Mouse (Mus musculus) embryonic facial prominence, embryonic 10.5 days (tissue): ENCODE measurements at regions not wholly inside any gene's neighbourhood (a gene's known extent, or its start where the extent isn't known, plus 50 kb on each side); places are given as distances from the start of the nearest gene placed in this dataset.
A peak's percentile ranks its signal among the peaks of the same experiment; 100 is the strongest.

ENCODE experiments used
- DNase-seq: peaks from one replicate; pipeline ENCODE4 v3.0.0-alpha.2; 2017; ENCODE audit warnings: low spot score
- H3K27ac ChIP-seq: fragments of 300-500 bp; sonication (generic); replicated peaks from 2 replicates; pipeline ENCODE4 v1.5.1; 2016; ENCODE audit warnings: mild to moderate bottlenecking
- H3K27me3 ChIP-seq: fragments of 300-500 bp; sonication (generic); replicated peaks from 2 replicates; pipeline ENCODE4 v1.6.1; 2016; ENCODE audit warnings: low read depth, mild to moderate bottlenecking; ENCODE audit not compliant: poor library complexity, severe bottlenecking
- H3K36me3 ChIP-seq: fragments of 300-500 bp; sonication (generic); replicated peaks from 2 replicates; pipeline ENCODE4 v1.6.1; 2016; ENCODE audit warnings: mild to moderate bottlenecking, moderate library complexity
- H3K4me1 ChIP-seq: fragments of 300-500 bp; sonication (generic); 2 replicates; pipeline ENCODE4 v1.6.1; 2016
- H3K4me3 ChIP-seq: fragments of 300-500 bp; sonication (generic); 2 replicates; pipeline ENCODE4 v1.5.1; 2016; ENCODE audit warnings: mild to moderate bottlenecking, moderate library complexity
- H3K9me3 ChIP-seq: fragments of 300-500 bp; sonication (generic); 2 replicates; pipeline ENCODE4 v1.6.1; 2016; ENCODE audit warnings: mild to moderate bottlenecking
- WGBS: fragments of 180-500 bp; shearing (Covaris S2); methylation state at CpG from one replicate; pipeline ENCODE4 v1.1.7; 2016; 5-methylcytosine and 5-hydroxymethylcytosine counted together

DNA sequence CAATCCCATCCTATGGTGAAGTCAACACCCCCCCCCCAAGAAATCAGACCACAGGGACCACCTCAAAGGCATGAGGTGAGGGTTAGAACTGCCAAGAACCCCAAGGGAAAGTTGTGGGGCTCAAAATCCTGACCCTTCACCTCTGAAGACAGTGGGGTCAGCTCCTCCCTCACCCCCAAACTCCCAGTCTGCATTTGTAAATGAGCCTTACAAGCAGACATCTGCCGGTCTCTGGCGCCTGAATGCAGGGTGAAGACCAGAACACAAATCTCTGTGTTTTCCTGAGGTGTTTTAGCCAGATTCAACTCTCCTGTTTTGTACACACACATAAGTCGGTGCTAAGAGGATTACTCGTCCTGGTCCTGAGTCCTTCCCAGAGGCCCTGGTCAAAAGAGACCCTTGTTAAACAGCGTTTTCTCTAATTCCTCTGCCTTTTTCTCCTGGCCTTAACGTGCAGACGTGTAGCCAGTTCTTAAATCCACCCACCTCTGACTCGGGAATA is 61.9 kb downstream of the Cpn2 start:
- H3K4me1 ChIP-seq: peaks cover 27% of the 10 kb centered on the region
- peaks cover 5% of the 10 kb centered on the region for H3K9me3 ChIP-seq
- no peaks in the 10 kb centered on the region for H3K36me3 ChIP-seq
- DNase-seq: no peak
- peak overlapping the region; percentile 33 for H3K4me3 ChIP-seq
- WGBS: 2% methylated on average over 8 of the region's 8 CpGs
- H3K27ac ChIP-seq: peak overlapping the region; percentile 57
- peaks cover 38% of the 10 kb centered on the region for H3K27me3 ChIP-seq

DNA sequence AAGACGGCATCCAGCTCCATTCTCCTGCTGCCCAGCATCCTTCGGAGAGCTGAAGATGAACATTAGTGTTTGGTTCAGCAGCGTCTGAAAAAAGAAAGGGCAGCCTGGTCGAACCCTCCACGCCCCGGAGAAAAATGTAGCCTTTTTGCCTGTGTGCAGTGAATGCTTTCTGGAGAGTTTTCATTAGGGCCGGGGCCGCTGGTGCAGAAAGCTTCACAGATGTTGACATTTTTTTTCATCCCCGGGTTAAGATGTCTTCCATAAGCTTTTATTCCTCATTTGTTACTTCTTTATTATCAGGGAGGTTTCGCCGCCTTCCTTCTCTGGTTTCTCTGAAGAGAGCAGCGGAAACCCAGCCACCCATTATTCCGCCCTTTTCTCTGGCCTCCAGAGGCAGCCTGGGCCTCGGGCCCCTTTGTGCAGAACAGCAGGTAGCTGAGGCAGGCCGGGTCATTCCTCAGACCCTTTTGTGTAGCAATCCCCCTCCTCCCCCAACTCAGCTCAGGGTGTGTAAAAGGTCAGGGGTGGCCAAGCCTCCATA is 61.4 kb downstream of the Cpn2 start:
- WGBS: 8% methylated on average over 15 of the region's 15 CpGs
- H3K9me3 ChIP-seq: peaks cover 5% of the 10 kb centered on the region
- peaks cover 27% of the 10 kb centered on the region for H3K4me1 ChIP-seq
- DNase-seq: peak; percentile 56
- H3K4me3 ChIP-seq: peak overlapping the region; percentile 33
- H3K27me3 ChIP-seq: peaks cover 33% of the 10 kb centered on the region
- no peaks in the 10 kb centered on the region for H3K36me3 ChIP-seq
- peak overlapping the region; percentile 57 for H3K27ac ChIP-seq
